Mouse (Mus musculus) embryonic fibroblast, embryonic 13.5 days (primary cell): ENCODE data around the gene Bsn. TPM values are rescaled to one million over a fixed set of nuclear protein-coding genes. Genes with fewer than 3 reads are reported as not detected.
A peak's percentile ranks its signal among the peaks of the same experiment; 100 is the strongest.

Experiments used
- H3K27ac ChIP-seq: 2 replicates; pipeline ENCODE4 v1.5.1; 2012; ENCODE audit warnings: low read length, control low read depth, inconsistent platforms; ENCODE audit not compliant: insufficient read depth
- H3K4me1 ChIP-seq: 2 replicates; pipeline ENCODE4 v1.6.1; 2011; ENCODE audit warnings: low read length; ENCODE audit not compliant: control insufficient read depth, insufficient read depth
- H3K4me3 ChIP-seq: 2 replicates; pipeline ENCODE4 v1.5.1; 2011; ENCODE audit warnings: mild to moderate bottlenecking, control low read depth, low read length; ENCODE audit not compliant: insufficient read depth
- CTCF ChIP-seq: IDR thresholded peaks from 2 replicates; pipeline ENCODE4 v1.5.1; 2011; ENCODE audit warnings: mild to moderate bottlenecking, control low read depth, low read length, moderate library complexity, borderline replicate concordance; ENCODE audit not compliant: insufficient read depth
- POLR2A ChIP-seq: IDR thresholded peaks from 2 replicates; pipeline ENCODE4 v1.6.1; 2011; ENCODE audit warnings: low read depth, mild to moderate bottlenecking, control low read depth, low read length, moderate library complexity
- polyA plus RNA-seq: library from polyadenylated mRNA; stranded (reverse); fragments of >200 nt; gene quantifications from 2 replicates; pipeline ENCODE4 v1.2.4, GENCODE M21; 2011; ENCODE audit warnings: low read depth; ENCODE audit not compliant: missing spikeins, insufficient read length

Bsn gene
- polyA plus RNA-seq, 1 experiment: 0.25 TPM

GRCm38 (mm10) chr9:108082549-108082948 is 107.6 kb downstream of the Bsn start:
- Histone ChIP-seq H3K4me1 (no peaks in the 10 kb centered on the region; the same call in 1 of the 2 replicates), H3K4me3 (no peak overlapping the region), H3K27ac (no peak overlapping the region)
- TF ChIP-seq CTCF: no peak
- TF ChIP-seq POLR2A: no peak

- Histone ChIP-seq H3K27ac (no peak within 1 kb of the TSS), H3K4me3 (peak within 1 kb of the TSS; percentile 82; the same call in 1 of the 2 replicates), H3K4me1 (no peaks in the 10 kb centered on the region; the same call in 1 of the 2 replicates)
- TF ChIP-seq CTCF (no peak), POLR2A (no peak)
These were observed 110.0 kb downstream of the Bsn start, which contains the start of gene Mst1 for GRCm38 (mm10) chr9:108080168-108080567. Gene Mst1, plus strand, starts transcription at chr9:108080436.

- Histone ChIP-seq H3K4me3 (no peak overlapping the region), H3K4me1 (no peaks in the 10 kb centered on the region; the same call in 1 of the 2 replicates), H3K27ac (no peak overlapping the region)
- TF ChIP-seq CTCF (no peak), POLR2A (no peak)
These were observed 116.8 kb downstream of the Bsn start for GRCm38 (mm10) chr9:108073141-108073930.

- Histone ChIP-seq H3K4me3 (no peak overlapping the region), H3K4me1 (no peaks in the 10 kb centered on the region), H3K27ac (no peak overlapping the region)
- TF ChIP-seq POLR2A (no peak), CTCF (no peak)
These were observed 117.7 kb downstream of the Bsn start for GRCm38 (mm10) chr9:108072481-108072924.

GRCm38 (mm10) chr9:108071801-108072200 is 118.4 kb downstream of the Bsn start:
- no peak for TF ChIP-seq POLR2A
- TF ChIP-seq CTCF: no peak
- Histone ChIP-seq H3K4me3 (no peak overlapping the region), H3K27ac (no peak overlapping the region), H3K4me1 (no peaks in the 10 kb centered on the region)

GRCm38 (mm10) chr9:108069529-108069928 is 120.7 kb downstream of the Bsn start:
- H3K27ac ChIP-seq: no peak overlapping the region
- no peak overlapping the region for H3K4me3 ChIP-seq
- no peaks in the 10 kb centered on the region for H3K4me1 ChIP-seq
- TF ChIP-seq POLR2A (no peak), CTCF (no peak)

- Histone ChIP-seq H3K27ac (no peak overlapping the region), H3K4me1 (no peaks in the 10 kb centered on the region), H3K4me3 (no peak overlapping the region)
- TF ChIP-seq CTCF (no peak), POLR2A (no peak)
These were observed 121.2 kb downstream of the Bsn start for GRCm38 (mm10) chr9:108069007-108069406.

- peak; percentile 44; the same call in 1 of the 2 replicates for TF ChIP-seq CTCF
- no peak for TF ChIP-seq POLR2A
- H3K4me3 ChIP-seq: no peak overlapping the region
- no peaks in the 10 kb centered on the region for H3K4me1 ChIP-seq
- H3K27ac ChIP-seq: no peak overlapping the region
These were observed 122.3 kb downstream of the Bsn start for GRCm38 (mm10) chr9:108067900-108068299.

- TF ChIP-seq CTCF (no peak), POLR2A (no peak)
- Histone ChIP-seq H3K27ac (no peak overlapping the region), H3K4me3 (no peak overlapping the region), H3K4me1 (no peaks in the 10 kb centered on the region)
These were observed 123.0 kb downstream of the Bsn start for GRCm38 (mm10) chr9:108067199-108067598.

GRCm38 (mm10) chr9:108065491-108066011 is 124.6 kb downstream of the Bsn start:
- H3K4me1 ChIP-seq: no peaks in the 10 kb centered on the region
- H3K4me3 ChIP-seq: no peak overlapping the region
- peak; percentile 75; the same call in 1 of the 2 replicates for TF ChIP-seq CTCF
- TF ChIP-seq POLR2A: no peak
- no peak overlapping the region for H3K27ac ChIP-seq
